Mouse (Mus musculus): ENCODE results near the gene Gtf2e1.

GRCm38 (mm10) chr16:37562414-37562813 is 22.8 kb upstream of the Gtf2e1 start:
- TF ChIP-seq EP300 (IDR thresholded peaks at IDR 0.05; ENCODE audit: low read depth) (no peak), CTCF (IDR thresholded peaks at IDR 0.05; ENCODE audit: low read depth) (no peak)
